Mouse (Mus musculus): ENCODE data around the gene Ppa1. TPM values are rescaled to one million over a fixed set of nuclear protein-coding genes. Genes with fewer than 3 reads are reported as not detected.

The Ppa1 gene
- total RNA-seq, 1 experiment, result 262 TPM

DNA sequence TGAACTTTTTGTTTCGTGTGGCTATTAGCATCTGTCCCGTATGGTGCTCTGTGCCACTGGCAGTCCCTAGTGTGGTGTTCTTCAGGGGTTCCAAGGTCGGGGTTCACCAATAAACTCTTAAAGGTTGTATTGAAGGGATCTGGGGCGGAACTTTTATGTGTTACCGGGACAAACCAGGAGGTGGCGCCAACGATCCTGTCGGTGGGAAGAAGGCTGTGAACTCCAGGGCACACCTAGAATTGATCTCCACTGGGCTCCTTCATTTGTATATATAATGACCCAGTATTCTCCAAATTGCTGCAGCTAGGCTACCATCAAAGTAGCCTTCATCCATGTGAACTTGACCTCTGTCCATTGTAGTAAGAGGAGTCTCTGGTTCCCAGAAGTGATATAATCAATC lies 42.5 kb upstream of the Ppa1 start:
- TF ChIP-seq MAFK (IDR thresholded peaks at IDR 0.05; ENCODE audit: insufficient read depth, low read depth, low read length), result no peak
- no peak for TF ChIP-seq CHD2 (IDR thresholded peaks at IDR 0.05; ENCODE audit: low read depth, low read length)
- no peak for TF ChIP-seq ZC3H11A (IDR thresholded peaks at IDR 0.05; ENCODE audit: borderline replicate concordance, low read depth, low read length)
- TF ChIP-seq HCFC1 (IDR thresholded peaks at IDR 0.05; ENCODE audit: borderline replicate concordance, insufficient read depth, low read length), result no peak
- no peak overlapping the region for H3K4me3 ChIP-seq (ENCODE audit: insufficient read depth in 1 of 2, low read depth in 1 of 2, low read length in 2 of 2, poor library complexity in 1 of 2, severe bottlenecking in 1 of 2)
- peak; percentile 74 for DNase-seq (ENCODE audit: low read depth, low spot score)
- H3K4me1 ChIP-seq (ENCODE audit: control insufficient read depth in 2 of 2, insufficient read depth in 2 of 2, low read length in 2 of 2, poor library complexity in 1 of 2), result no peaks in the 10 kb centered on the region
- no peak overlapping the region for H3K27ac ChIP-seq (ENCODE audit: insufficient read depth, low read depth, low read length, poor library complexity, severe bottlenecking)
- no peaks in the 10 kb centered on the region for H3K9me3 ChIP-seq (ENCODE audit: control insufficient read depth, insufficient read depth, low read depth, low read length)
- in situ Hi-C loops (cut with MboI; ENCODE audit: low sequenced_read_pairs in 2 of 2, unreplicated experiment in 2 of 2), result no loop called here
- H3K9ac ChIP-seq (ENCODE audit: insufficient read depth, low read depth, low read length, poor library complexity, severe bottlenecking), result no peak overlapping the region
- no peaks in the 10 kb centered on the region for H3K36me3 ChIP-seq (ENCODE audit: control insufficient read depth, insufficient read depth, low read length, poor library complexity, severe bottlenecking)

- Histone ChIP-seq H3K9me3 (ENCODE audit: control insufficient read depth, insufficient read depth, low read depth, low read length) (no peaks in the 10 kb centered on the region), H3K36me3 (ENCODE audit: control insufficient read depth, insufficient read depth, low read length, poor library complexity, severe bottlenecking) (no peaks in the 10 kb centered on the region), H3K27ac (ENCODE audit: insufficient read depth, low read depth, low read length, poor library complexity, severe bottlenecking) (no peak overlapping the region), H3K4me3 (ENCODE audit: insufficient read depth in 1 of 2, low read depth in 1 of 2, low read length in 2 of 2, poor library complexity in 1 of 2, severe bottlenecking in 1 of 2) (no peak overlapping the region), H3K9ac (ENCODE audit: insufficient read depth, low read depth, low read length, poor library complexity, severe bottlenecking) (no peak overlapping the region), H3K4me1 (ENCODE audit: control insufficient read depth in 2 of 2, insufficient read depth in 2 of 2, low read length in 2 of 2, poor library complexity in 1 of 2) (no peaks in the 10 kb centered on the region)
- in situ Hi-C loops (cut with MboI; ENCODE audit: low sequenced_read_pairs in 2 of 2, unreplicated experiment in 2 of 2), result no loop called here
- no peak for DNase-seq (ENCODE audit: low read depth, low spot score)
- TF ChIP-seq ZNF384 (IDR thresholded peaks at IDR 0.05; ENCODE audit: low read depth, low read length), result no peak
- TF ChIP-seq CHD2 (IDR thresholded peaks at IDR 0.05; ENCODE audit: low read depth, low read length), result no peak
- TF ChIP-seq MAFK (IDR thresholded peaks at IDR 0.05; ENCODE audit: insufficient read depth, low read depth, low read length), result no peak
- no peak for TF ChIP-seq ZC3H11A (IDR thresholded peaks at IDR 0.05; ENCODE audit: borderline replicate concordance, low read depth, low read length)
- TF ChIP-seq HCFC1 (IDR thresholded peaks at IDR 0.05; ENCODE audit: borderline replicate concordance, insufficient read depth, low read length), result no peak
Observed at GRCm38 (mm10) chr10:61608233-61608632, 40.1 kb upstream of the Ppa1 start.

DNA sequence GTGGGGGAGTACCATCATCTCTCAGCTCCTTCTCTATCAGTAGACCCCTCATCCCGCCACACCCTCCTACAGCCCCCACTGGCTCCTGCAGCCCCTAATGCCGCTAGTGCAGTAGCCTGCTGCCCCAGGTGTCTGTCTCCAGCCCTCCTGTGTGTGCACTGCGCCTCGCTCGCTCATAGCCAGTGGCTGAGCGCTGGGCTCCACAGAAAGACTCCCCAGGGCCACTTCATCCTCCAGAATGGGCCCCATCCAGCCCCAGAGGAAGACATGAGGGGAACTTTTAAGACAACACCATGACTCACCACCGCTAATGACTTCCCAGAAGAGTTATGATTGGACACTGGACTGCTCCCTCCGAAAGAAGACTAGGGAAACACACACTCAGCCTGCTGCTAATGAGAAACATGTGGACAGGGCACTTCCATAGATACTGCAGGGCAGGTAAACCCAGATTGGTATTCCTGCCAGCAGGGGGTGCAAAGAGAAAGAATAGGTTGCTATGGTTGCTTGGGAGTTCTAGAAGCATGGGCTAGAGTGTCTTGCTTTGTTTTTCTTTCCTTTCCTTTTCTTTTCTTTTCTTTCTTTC lies 37.6 kb upstream of the Ppa1 start:
- H3K9me3 ChIP-seq (ENCODE audit: control insufficient read depth, insufficient read depth, low read depth, low read length), result no peaks in the 10 kb centered on the region
- H3K36me3 ChIP-seq (ENCODE audit: control insufficient read depth, insufficient read depth, low read length, poor library complexity, severe bottlenecking), result no peaks in the 10 kb centered on the region
- no peak for DNase-seq (ENCODE audit: low read depth, low spot score)
- in situ Hi-C loops (cut with MboI; ENCODE audit: low sequenced_read_pairs in 2 of 2, unreplicated experiment in 2 of 2), result no loop called here
- no peak overlapping the region for H3K27ac ChIP-seq (ENCODE audit: insufficient read depth, low read depth, low read length, poor library complexity, severe bottlenecking)
- no peak overlapping the region for H3K9ac ChIP-seq (ENCODE audit: insufficient read depth, low read depth, low read length, poor library complexity, severe bottlenecking)
- no peak overlapping the region for H3K4me3 ChIP-seq (ENCODE audit: insufficient read depth in 1 of 2, low read depth in 1 of 2, low read length in 2 of 2, poor library complexity in 1 of 2, severe bottlenecking in 1 of 2)
- no peak for TF ChIP-seq MAFK (IDR thresholded peaks at IDR 0.05; ENCODE audit: insufficient read depth, low read depth, low read length)
- no peak for TF ChIP-seq CHD2 (IDR thresholded peaks at IDR 0.05; ENCODE audit: low read depth, low read length)
- no peak for TF ChIP-seq ZNF384 (IDR thresholded peaks at IDR 0.05; ENCODE audit: low read depth, low read length)
- no peak for TF ChIP-seq ZC3H11A (IDR thresholded peaks at IDR 0.05; ENCODE audit: borderline replicate concordance, low read depth, low read length)
- no peak for TF ChIP-seq HCFC1 (IDR thresholded peaks at IDR 0.05; ENCODE audit: borderline replicate concordance, insufficient read depth, low read length)
- no peaks in the 10 kb centered on the region for H3K4me1 ChIP-seq (ENCODE audit: control insufficient read depth in 2 of 2, insufficient read depth in 2 of 2, low read length in 2 of 2, poor library complexity in 1 of 2)

DNA sequence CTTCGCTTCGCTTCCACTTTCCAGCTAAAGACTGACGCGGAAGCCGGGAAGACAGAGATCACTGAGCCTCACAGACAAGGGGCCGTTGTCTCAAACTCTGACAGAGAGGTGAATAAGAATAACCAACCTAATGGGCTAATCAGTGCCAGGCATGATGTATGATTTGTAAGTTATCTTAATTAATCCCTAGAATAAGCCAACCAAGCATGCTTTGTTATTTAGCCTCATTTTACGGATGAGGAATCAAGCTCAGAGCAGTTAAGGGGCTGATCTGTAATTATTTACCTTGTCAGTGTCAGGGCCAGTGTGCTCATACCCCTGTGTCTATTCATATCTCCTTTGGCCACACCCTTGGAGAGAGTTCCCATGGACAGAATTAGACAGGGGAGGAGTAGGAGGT lies 34.0 kb upstream of the Ppa1 start:
- in situ Hi-C loops (cut with MboI; ENCODE audit: low sequenced_read_pairs in 2 of 2, unreplicated experiment in 2 of 2), result no loop called here
- no peak overlapping the region for H3K27ac ChIP-seq (ENCODE audit: insufficient read depth, low read depth, low read length, poor library complexity, severe bottlenecking)
- H3K4me3 ChIP-seq (ENCODE audit: insufficient read depth in 1 of 2, low read depth in 1 of 2, low read length in 2 of 2, poor library complexity in 1 of 2, severe bottlenecking in 1 of 2), result no peak overlapping the region
- H3K4me1 ChIP-seq (ENCODE audit: control insufficient read depth in 2 of 2, insufficient read depth in 2 of 2, low read length in 2 of 2, poor library complexity in 1 of 2), result no peaks in the 10 kb centered on the region
- no peak for DNase-seq (ENCODE audit: low read depth, low spot score)
- H3K9me3 ChIP-seq (ENCODE audit: control insufficient read depth, insufficient read depth, low read depth, low read length), result no peaks in the 10 kb centered on the region
- no peaks in the 10 kb centered on the region for H3K36me3 ChIP-seq (ENCODE audit: control insufficient read depth, insufficient read depth, low read length, poor library complexity, severe bottlenecking)
- TF ChIP-seq ZNF384 (IDR thresholded peaks at IDR 0.05; ENCODE audit: low read depth, low read length) (no peak), MAFK (IDR thresholded peaks at IDR 0.05; ENCODE audit: insufficient read depth, low read depth, low read length) (no peak), ZC3H11A (IDR thresholded peaks at IDR 0.05; ENCODE audit: borderline replicate concordance, low read depth, low read length) (no peak), CHD2 (IDR thresholded peaks at IDR 0.05; ENCODE audit: low read depth, low read length) (no peak), HCFC1 (IDR thresholded peaks at IDR 0.05; ENCODE audit: borderline replicate concordance, insufficient read depth, low read length) (no peak)
- no peak overlapping the region for H3K9ac ChIP-seq (ENCODE audit: insufficient read depth, low read depth, low read length, poor library complexity, severe bottlenecking)

DNA sequence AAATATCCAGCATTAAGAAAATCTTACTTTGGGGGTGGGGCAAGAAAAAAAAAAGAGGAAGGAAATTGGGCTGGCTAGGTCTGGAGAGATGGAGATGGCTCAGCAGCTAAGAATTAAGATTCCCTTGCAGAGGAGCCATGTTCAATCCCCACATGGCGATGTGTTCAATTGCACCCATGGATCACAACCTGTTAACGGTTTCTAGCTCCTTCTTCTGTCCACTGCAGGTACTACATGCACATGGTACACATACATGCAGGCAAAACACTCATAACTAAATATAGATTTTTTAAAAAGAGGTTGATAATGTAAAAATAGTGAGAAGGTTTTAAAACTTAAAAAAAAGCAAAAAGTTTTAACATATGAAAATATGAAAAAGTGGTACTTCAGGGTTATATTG lies 29.8 kb upstream of the Ppa1 start:
- H3K4me3 ChIP-seq (ENCODE audit: insufficient read depth in 1 of 2, low read depth in 1 of 2, low read length in 2 of 2, poor library complexity in 1 of 2, severe bottlenecking in 1 of 2), result no peak overlapping the region
- in situ Hi-C loops (cut with MboI; ENCODE audit: low sequenced_read_pairs in 2 of 2, unreplicated experiment in 2 of 2), result no loop called here
- H3K9ac ChIP-seq (ENCODE audit: insufficient read depth, low read depth, low read length, poor library complexity, severe bottlenecking), result no peak overlapping the region
- no peaks in the 10 kb centered on the region for H3K9me3 ChIP-seq (ENCODE audit: control insufficient read depth, insufficient read depth, low read depth, low read length)
- H3K36me3 ChIP-seq (ENCODE audit: control insufficient read depth, insufficient read depth, low read length, poor library complexity, severe bottlenecking), result no peaks in the 10 kb centered on the region
- peak; percentile 45 for DNase-seq (ENCODE audit: low read depth, low spot score)
- H3K27ac ChIP-seq (ENCODE audit: insufficient read depth, low read depth, low read length, poor library complexity, severe bottlenecking), result no peak overlapping the region
- H3K4me1 ChIP-seq (ENCODE audit: control insufficient read depth in 2 of 2, insufficient read depth in 2 of 2, low read length in 2 of 2, poor library complexity in 1 of 2), result no peaks in the 10 kb centered on the region
- TF ChIP-seq CHD2 (IDR thresholded peaks at IDR 0.05; ENCODE audit: low read depth, low read length) (no peak), ZNF384 (IDR thresholded peaks at IDR 0.05; ENCODE audit: low read depth, low read length) (no peak)
